Mouse (Mus musculus) left cerebral cortex, adult 18-20 months (tissue): ENCODE measurements around the gene Epb41l2. TPM values are rescaled to one million over a fixed set of nuclear protein-coding genes. Genes with fewer than 3 reads are reported as not detected.

Experiments
- DNase-seq, 2 experiments: peaks; one replicate each; pipeline ENCODE4 v3.0.0; 2021 to 2022; ENCODE audit warnings: low spot score in 2 of 2, mixed read lengths in 1 of 2
- total RNA-seq, 2 experiments: library from RNA; stranded (reverse); gene quantifications; 2 replicates each; pipeline ENCODE4 v1.2.3; 2021

Gene Epb41l2
- total RNA-seq, 2 experiments from 2014 or later: 108 to 113 TPM

- DNase-seq: no peak
Observed at GRCm38 (mm10) chr10:25541097-25541496, 181.5 kb downstream of the Epb41l2 start.

GRCm38 (mm10) chr10:25552936-25553335 lies 193.3 kb downstream of the Epb41l2 start:
- peak in 1 of 2 experiments; percentile 11 for DNase-seq

DNA sequence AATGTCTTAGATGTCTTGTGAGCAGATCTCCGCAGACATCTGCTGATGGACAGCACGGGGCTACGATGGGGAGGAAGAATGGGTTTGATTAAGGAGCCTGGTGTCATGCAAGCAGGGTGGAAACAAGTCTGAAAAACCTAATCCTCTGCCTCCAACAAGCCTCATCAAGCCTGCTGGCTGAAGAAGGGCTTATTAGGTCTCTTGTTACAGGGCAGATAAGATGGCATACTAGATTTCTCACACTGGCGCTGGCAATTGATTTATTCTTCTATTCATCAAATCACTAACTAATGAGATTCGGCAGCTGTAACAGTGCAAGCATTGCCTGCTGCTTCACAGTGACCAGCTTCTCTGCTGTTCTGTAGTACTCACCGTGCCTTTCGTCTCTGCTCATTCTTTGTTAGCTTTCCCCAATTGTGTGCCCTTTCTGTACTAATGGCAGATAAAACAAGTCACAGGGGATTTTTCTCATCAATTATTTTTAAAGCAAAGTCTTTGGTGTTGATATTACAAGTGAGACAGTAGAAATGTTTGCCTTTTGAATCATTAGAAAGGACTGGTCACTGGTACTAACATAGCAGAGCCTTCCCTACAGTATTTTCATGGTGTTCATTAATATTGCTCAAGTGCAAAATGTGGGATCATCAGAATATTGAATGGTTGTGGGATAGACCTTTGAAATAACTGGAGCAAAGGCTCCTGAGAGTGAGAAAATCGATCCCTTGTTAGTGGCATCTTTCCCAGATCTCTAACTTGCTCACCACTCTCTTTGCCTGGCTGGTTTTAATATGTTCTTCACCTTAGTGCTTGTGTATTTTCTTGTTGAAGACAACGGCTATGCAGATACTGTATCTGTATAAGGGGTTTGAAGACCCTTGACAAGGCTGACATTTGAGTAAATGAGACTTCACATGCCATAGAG lies 212.0 kb downstream of the Epb41l2 start:
- DNase-seq: no peak

Other genes with a start within 250 kb of the Epb41l2 start
- 10 to 100 TPM; 68.4 to 70.1 TPM for gene Akap7, start 51.9 kb upstream of the Epb41l2 start, total RNA-seq
- not detected for gene Smlr1, start 176.5 kb downstream of the Epb41l2 start, total RNA-seq